Mouse (Mus musculus): ENCODE results near the gene Adam29. TPM values are rescaled to one million over a fixed set of nuclear protein-coding genes. Genes with fewer than 3 reads are reported as not detected.
A peak's percentile ranks its signal among the peaks of the same experiment; 100 is the strongest.

The Adam29 gene
- not detected in 2 replicates for polyA plus RNA-seq (2014; fragmentation: Nextera tagmentation; extraction: Ambion mirVana)

DNA sequence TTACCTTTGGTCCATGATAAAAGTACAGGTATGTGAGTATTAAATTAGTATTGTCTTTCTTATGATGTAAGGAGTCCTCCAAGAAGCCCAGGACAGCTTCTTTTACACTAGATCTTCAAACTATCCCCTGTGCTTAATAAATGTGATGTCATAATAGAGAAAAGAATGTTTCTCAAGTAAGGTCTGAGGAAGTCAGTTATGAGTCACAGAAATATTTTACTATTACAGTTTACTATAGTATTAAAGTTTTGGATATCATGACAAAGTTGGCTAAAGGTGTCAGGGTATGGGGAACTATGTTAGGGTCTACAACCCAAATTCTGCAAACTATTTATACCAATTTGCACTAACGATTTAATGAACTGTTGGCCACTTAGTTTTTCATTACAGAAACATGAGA, at the start of gene Adam29:
Adam29 (minus strand) TSS at position 101 of the 400 bp plus-strand sequence.
- ATAC-seq (replicated peaks; ENCODE audit: low FRiP score, low TSS enrichment, low read depth) (no peak), DNase-seq (ENCODE audit: low spot score) (no peak)
- Histone ChIP-seq H3K27ac (ENCODE audit: low read depth) (no peak within 1 kb of the TSS), H3K36me3 (ENCODE audit: control insufficient read depth, insufficient read depth, low read length) (no peaks in the 10 kb centered on the region), H3K4me1 (replicated peaks; ENCODE audit: control insufficient read depth, insufficient read depth, low read length) (no peaks in the 10 kb centered on the region), H3K9ac (ENCODE audit: low read length) (no peak within 1 kb of the TSS), H3K4me3 (ENCODE audit: low read depth, low read length) (no peak within 1 kb of the TSS), H3K27me3 (replicated peaks; ENCODE audit: control insufficient read depth, insufficient read depth, low read length) (no peaks in the 10 kb centered on the region), H3K9me3 (ENCODE audit: control insufficient read depth, low read length) (no peaks in the 10 kb centered on the region), H3K4me2 (ENCODE audit: low read length) (no peak within 1 kb of the TSS)
- 88% methylated on average over 1 of the region's 1 CpGs for WGBS

DNA sequence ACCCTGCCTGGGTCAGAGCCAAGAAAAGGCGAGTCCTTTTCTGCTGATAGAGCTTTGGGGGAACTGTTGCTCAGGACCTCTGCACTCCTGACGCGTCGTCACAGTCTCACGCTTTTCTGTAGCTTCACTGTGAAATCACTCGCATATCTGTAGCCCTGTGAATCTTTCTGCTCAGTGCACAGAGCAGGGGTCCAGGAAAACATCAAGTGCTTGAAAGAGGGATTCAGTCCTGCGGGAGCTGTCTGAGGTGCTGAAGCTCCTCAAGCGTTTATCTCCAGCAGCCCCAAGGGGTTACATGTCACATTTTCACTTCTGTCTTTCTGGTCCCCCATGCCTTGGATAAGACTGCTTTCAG, 33.8 kb upstream of the Adam29 start:
- H3K4me3 ChIP-seq (ENCODE audit: low read depth, low read length), result no peak overlapping the region
- H3K27ac ChIP-seq (ENCODE audit: low read depth), result no peak overlapping the region
- no peak overlapping the region for H3K9ac ChIP-seq (ENCODE audit: low read length)
- peak overlapping the region; percentile 26 for H3K4me2 ChIP-seq (ENCODE audit: low read length)
- no peaks in the 10 kb centered on the region for H3K27me3 ChIP-seq (replicated peaks; ENCODE audit: control insufficient read depth, insufficient read depth, low read length)
- no peaks in the 10 kb centered on the region for H3K36me3 ChIP-seq (ENCODE audit: control insufficient read depth, insufficient read depth, low read length)
- DNase-seq (ENCODE audit: low spot score) (peak; percentile 78), ATAC-seq (replicated peaks; ENCODE audit: low FRiP score, low TSS enrichment, low read depth) (peak; percentile 40; the same call in 1 of the 2 replicates)
- WGBS, result 0% methylated on average over 8 of the region's 8 CpGs
- no peaks in the 10 kb centered on the region for H3K9me3 ChIP-seq (ENCODE audit: control insufficient read depth, low read length)
- no peaks in the 10 kb centered on the region for H3K4me1 ChIP-seq (replicated peaks; ENCODE audit: control insufficient read depth, insufficient read depth, low read length)

DNA sequence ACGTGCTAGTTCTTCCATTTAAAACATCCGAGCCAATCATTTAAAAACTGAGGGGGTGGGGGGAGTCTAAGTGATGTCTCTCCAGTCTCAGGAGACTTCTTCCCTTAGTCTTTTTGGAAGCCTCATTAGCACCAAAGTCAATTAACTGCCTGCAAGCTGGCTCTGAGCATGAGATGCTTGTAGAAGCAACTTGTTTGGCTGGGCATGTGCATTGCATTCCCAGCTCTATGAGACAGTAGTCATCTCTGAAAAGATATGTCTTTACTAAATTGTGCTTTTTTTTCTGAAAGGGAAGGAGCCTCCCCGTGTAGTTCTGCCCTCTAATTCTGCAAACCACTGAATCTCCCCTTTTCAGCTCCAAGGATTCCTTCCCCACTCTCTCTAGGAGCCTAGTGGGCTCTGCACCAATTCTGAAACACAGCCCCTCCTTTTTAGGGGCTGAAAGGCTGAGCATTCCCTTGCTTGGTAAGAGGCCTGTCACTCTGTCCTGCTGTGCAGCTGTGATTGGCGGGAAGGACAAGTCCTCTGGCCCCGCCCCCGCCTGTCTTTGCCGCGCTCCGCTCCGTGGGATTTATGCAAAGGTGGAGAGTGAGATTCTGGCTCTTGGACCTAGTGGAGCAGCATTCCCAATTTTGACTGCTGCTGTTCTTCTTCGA, 33.2 kb upstream of the Adam29 start, which contains the start of gene Glra3:
Glra3 (plus strand) TSS at position 591 of the 656 bp plus-strand sequence.
- no peaks in the 10 kb centered on the region for H3K9me3 ChIP-seq (ENCODE audit: control insufficient read depth, low read length)
- no peaks in the 10 kb centered on the region for H3K27me3 ChIP-seq (replicated peaks; ENCODE audit: control insufficient read depth, insufficient read depth, low read length)
- no peak within 1 kb of the TSS for H3K27ac ChIP-seq (ENCODE audit: low read depth)
- no peaks in the 10 kb centered on the region for H3K4me1 ChIP-seq (replicated peaks; ENCODE audit: control insufficient read depth, insufficient read depth, low read length)
- peak within 1 kb of the TSS; percentile 26 for H3K4me2 ChIP-seq (ENCODE audit: low read length)
- no peak within 1 kb of the TSS for H3K9ac ChIP-seq (ENCODE audit: low read length)
- 17% methylated on average over 11 of the region's 11 CpGs for WGBS
- ATAC-seq (replicated peaks; ENCODE audit: low FRiP score, low TSS enrichment, low read depth), result peak; percentile 27; the same call in 1 of the 2 replicates
- no peak within 1 kb of the TSS for H3K4me3 ChIP-seq (ENCODE audit: low read depth, low read length)
- DNase-seq (ENCODE audit: low spot score), result peak; percentile 50
- no peaks in the 10 kb centered on the region for H3K36me3 ChIP-seq (ENCODE audit: control insufficient read depth, insufficient read depth, low read length)

Other genes with a start within 250 kb of the Adam29 start
- gene Glra3, start 33.5 kb upstream of the Adam29 start, polyA plus RNA-seq (2014; fragmentation: Nextera tagmentation; extraction: Ambion mirVana), result 0.03 TPM in 1 of 2 replicates, not detected in the other